Mouse (Mus musculus): ENCODE results near the gene Jak1. TPM values are rescaled to one million over a fixed set of nuclear protein-coding genes. Genes with fewer than 3 reads are reported as not detected.

The Jak1 gene
- polyA plus RNA-seq, 2 experiments from 2014 or later, result 332 to 339 TPM

- ATAC-seq, result no peak
Measured at GRCm38 (mm10) chr4:101144361-101144760, 120.7 kb downstream of the Jak1 start.

GRCm38 (mm10) chr4:101143901-101144300, 121.2 kb downstream of the Jak1 start:
- no peak for ATAC-seq

DNA sequence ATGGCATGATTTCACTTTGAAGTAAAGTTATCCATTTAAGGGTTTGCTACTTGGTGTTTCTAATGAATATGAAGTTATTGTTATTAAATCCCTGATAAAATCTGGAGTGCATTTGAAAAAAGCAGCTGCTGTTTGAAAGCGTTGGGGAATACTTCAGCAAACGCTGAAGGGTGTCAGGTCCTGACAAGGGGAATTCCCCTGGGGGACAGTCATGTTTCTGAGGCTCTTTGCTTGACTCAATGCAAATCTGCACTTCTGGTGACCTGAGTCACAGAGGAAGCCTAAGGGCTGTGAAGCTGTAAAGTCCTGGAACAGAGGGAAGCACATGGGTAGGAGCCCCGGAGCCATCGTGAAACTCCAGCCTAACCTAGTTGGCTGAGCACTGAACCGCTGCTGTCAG, 123.3 kb downstream of the Jak1 start:
- ATAC-seq, result peak; percentile 38

GRCm38 (mm10) chr4:101137975-101138374, 127.1 kb downstream of the Jak1 start:
- ATAC-seq, result no peak

DNA sequence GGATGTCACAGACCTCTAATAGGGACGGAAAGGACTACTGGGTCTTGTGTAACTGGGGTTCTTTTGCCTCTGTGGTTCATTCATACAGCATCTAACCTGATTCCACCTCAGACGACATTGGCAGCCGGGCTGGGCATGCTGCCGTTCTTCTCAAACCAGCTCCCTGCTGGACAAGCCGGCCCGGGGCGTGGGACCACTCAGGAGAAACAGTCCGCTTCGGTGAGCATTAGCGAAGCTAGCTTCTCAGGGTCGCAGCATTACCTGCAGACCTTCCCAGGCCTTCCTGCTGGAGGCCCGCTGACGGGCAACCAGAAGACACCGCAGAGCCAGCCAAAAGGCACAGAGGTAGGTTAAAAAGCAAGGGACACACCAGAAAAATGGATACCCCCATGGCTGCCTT, 129.2 kb downstream of the Jak1 start:
- no peak for ATAC-seq

GRCm38 (mm10) chr4:101135013-101135412, 130.1 kb downstream of the Jak1 start:
- no peak for ATAC-seq

DNA sequence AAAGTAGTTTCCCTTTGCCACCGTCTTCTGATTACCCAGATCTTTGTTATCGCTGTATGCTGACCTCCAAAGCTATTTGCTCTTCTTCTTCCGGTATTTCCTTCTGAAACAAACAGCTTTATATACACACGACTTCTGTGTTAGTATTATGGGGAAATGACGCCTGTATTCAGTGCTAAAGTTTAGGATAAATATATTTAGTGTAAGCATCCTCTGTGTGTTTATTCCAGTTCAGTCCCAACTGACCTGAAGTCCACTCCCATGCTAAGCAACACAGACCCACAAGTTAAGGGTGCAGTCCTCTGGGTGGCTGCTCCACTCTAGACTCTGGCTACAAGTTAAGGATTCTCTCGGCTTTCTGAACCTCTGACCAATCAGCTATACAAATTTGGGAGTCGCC, 144.1 kb downstream of the Jak1 start:
- ATAC-seq, result no peak

- no peak for ATAC-seq
Measured at GRCm38 (mm10) chr4:101107122-101107521, 158.0 kb downstream of the Jak1 start.

Other genes starting within 250 kb of the Jak1 start
- not detected for gene Gm10577, start 244.6 kb downstream of the Jak1 start, polyA plus RNA-seq (2017; shearing (Covaris generic))
- 1 to 10 TPM; 1.6 to 2.1 TPM for gene Raver2, start 196.3 kb downstream of the Jak1 start, polyA plus RNA-seq (2017; shearing (Covaris generic))
- gene Ak4, start 154.0 kb upstream of the Jak1 start, polyA plus RNA-seq (2017; shearing (Covaris generic)), result under 1 TPM in 1 of 2 experiments, not detected in 1; 0.59 TPM
- 1 to 10 TPM; 1.8 to 1.9 TPM for gene Dnajc6, start 231.4 kb upstream of the Jak1 start, polyA plus RNA-seq (2017; shearing (Covaris generic))

All from activated CD4-positive, CD25-positive, alpha-beta regulatory T cell, adult 4 months (primary cell).